Comparison of ENCODE assay signal across 10 mouse cellular contexts in genomic region chr1:58503134-58503533, GRCm38 (mm10). TPM values are rescaled to one million over a fixed set of nuclear protein-coding genes. Genes with fewer than 3 reads are reported as not detected.
A peak's percentile ranks its signal among the peaks of the same experiment; 100 is the strongest.
DNase-seq lines count a peak whose midpoint lies in the region; ATAC-seq and TF ChIP-seq lines count a peak whose summit lies in the region.
"Had no signal": no experiment of that assay in that cellular context is flagged by ENCODE, and none has a peak within 500 bp of the region (broad histone marks: within the 10 kb centered on the region; RNA-seq: fewer than 3 reads in every experiment).

No protein-coding gene starts in this region.

- no peak overlapping the region for H3K4me2 ChIP-seq in heart, embryonic 15.5 days
- peak overlapping the region; percentile 89; the same call in 1 of the 2 replicates for H3K4me2 ChIP-seq in forebrain, embryonic 15.5 days (replicated peaks)

- DNase-seq in heart, postnatal 36 days = no peak
- DNase-seq in G1E (ENCODE audit: low spot score) = no peak
- DNase-seq in left cerebral cortex, postnatal 4 days = no peak
- DNase-seq in frontal cortex, postnatal 36 days (ENCODE audit: low spot score in 2 of 2) = no peak
- DNase-seq in natural killer cell, adult 2 months (ENCODE audit: low spot score in 2 of 2) = no peak
- DNase-seq: layer of hippocampus, postnatal 36 days; thymus, postnatal 4 days had no signal

- TF ChIP-seq CTCF in G1E (IDR thresholded peaks at IDR 0.05; ENCODE audit: low read depth, low read length) = no peak

- peak overlapping the region; percentile 98; the same call in 1 of the 2 replicates for H3K4me3 ChIP-seq in heart, embryonic 15.5 days
- peak overlapping the region; percentile 86; the same call in 1 of the 2 replicates for H3K4me3 ChIP-seq in G1E (ENCODE audit: low read depth, low read length)
- peak overlapping the region; percentile 81; the same call in 1 of the 2 replicates for H3K4me3 ChIP-seq in forebrain, embryonic 15.5 days

- H3K9me3 ChIP-seq in heart, embryonic 15.5 days (replicated peaks) = peaks cover 21% of the 10 kb centered on the region
- peaks cover 26% of the 10 kb centered on the region for H3K9me3 ChIP-seq in G1E (replicated peaks)
- H3K9me3 ChIP-seq in forebrain, embryonic 15.5 days = peaks cover 13% of the 10 kb centered on the region; the same call in 1 of the 2 replicates

- H3K27ac ChIP-seq in heart, embryonic 15.5 days = no peak overlapping the region
- no peak overlapping the region for H3K27ac ChIP-seq in forebrain, embryonic 15.5 days (replicated peaks)

- intact Hi-C loops in heart, postnatal 36 days (cut with DNase I) = no loop called here
- intact Hi-C loops in left cerebral cortex, postnatal 4 days (cut with DNase I) = no loop called here

- ATAC-seq in heart, embryonic 15.5 days (replicated peaks; ENCODE audit: insufficient number of reproducible peaks, insufficient read depth, low FRiP score, low read depth) = no peak
- ATAC-seq in G1E (ENCODE audit: extremely low read depth, insufficient number of reproducible peaks, low FRiP score, poor library complexity, severe bottlenecking) = no peak
- no peak for ATAC-seq in forebrain, embryonic 15.5 days (replicated peaks)
- peak; percentile 75 for ATAC-seq in megakaryocyte-erythroid progenitor cell, adult 5-6 weeks (replicated peaks; ENCODE audit: low FRiP score, low TSS enrichment, poor library complexity, severe bottlenecking)

- peaks cover 14% of the 10 kb centered on the region for H3K4me1 ChIP-seq in heart, embryonic 15.5 days (replicated peaks)
- H3K4me1 ChIP-seq in G1E (ENCODE audit: insufficient read depth, low read depth, low read length) = peaks cover 20% of the 10 kb centered on the region
- peaks cover 19% of the 10 kb centered on the region for H3K4me1 ChIP-seq in forebrain, embryonic 15.5 days

- H3K9ac ChIP-seq in heart, embryonic 15.5 days = no peak overlapping the region
- no peak overlapping the region for H3K9ac ChIP-seq in forebrain, embryonic 15.5 days (replicated peaks)

- H3K36me3 ChIP-seq in heart, embryonic 15.5 days = peaks cover 39% of the 10 kb centered on the region
- H3K36me3 ChIP-seq in G1E (replicated peaks) = peaks cover 39% of the 10 kb centered on the region
- peaks cover 30% of the 10 kb centered on the region for H3K36me3 ChIP-seq in forebrain, embryonic 15.5 days

- H3K27me3 ChIP-seq in heart, embryonic 15.5 days = no peaks in the 10 kb centered on the region
- no peaks in the 10 kb centered on the region for H3K27me3 ChIP-seq in G1E (ENCODE audit: insufficient read depth, low read length)
- no peaks in the 10 kb centered on the region for H3K27me3 ChIP-seq in forebrain, embryonic 15.5 days

RNA-seq across cellular contexts. Expression of gene Orc2, which starts 1.8 kb away (rescaled TPM):
- 14.3 and 16.6 TPM in 2 replicates for polyA plus RNA-seq in heart, embryonic 15.5 days (2015; fragmentation: Nextera tagmentation; extraction: Ambion mirVana)
- 10 to 100 TPM; 10.7 to 11.2 TPM for total RNA-seq in heart, postnatal 36 days (2021)
- 99.0 and 116 TPM in 2 replicates for total RNA-seq in G1E (2014; fragmentation: Nextera tagmentation)
- total RNA-seq in G1E (2017) = 104 and 146 TPM in 2 replicates
- 29.2 and 30.0 TPM in 2 replicates for polyA plus RNA-seq in G1E (2012)
- 30.5 and 32.9 TPM in 2 replicates for polyA plus RNA-seq in forebrain, embryonic 15.5 days (2015; fragmentation: Nextera tagmentation; extraction: Ambion mirVana)
- total RNA-seq in megakaryocyte-erythroid progenitor cell, adult 5-6 weeks (2014; fragmentation: Nextera tagmentation) = 101 and 111 TPM in 2 replicates
- 138 and 155 TPM in 2 replicates for total RNA-seq in megakaryocyte-erythroid progenitor cell, adult 5-6 weeks (2017)
- total RNA-seq in left cerebral cortex, postnatal 4 days (2021) = 10 to 100 TPM; 20.9 to 23.7 TPM

RNA-seq across cellular contexts. Expression of gene Ppil3, which starts 57.8 kb away (rescaled TPM):
- polyA plus RNA-seq in heart, embryonic 15.5 days (2015; fragmentation: Nextera tagmentation; extraction: Ambion mirVana) = 28.7 and 34.7 TPM in 2 replicates
- 10 to 100 TPM; 13.8 to 17.0 TPM for total RNA-seq in heart, postnatal 36 days (2021)
- total RNA-seq in G1E (2014; fragmentation: Nextera tagmentation) (55.2 and 87.6 TPM in 2 replicates), G1E (2017) (106 TPM in 2 replicates)
- 8.8 and 8.9 TPM in 2 replicates for polyA plus RNA-seq in G1E (2012)
- polyA plus RNA-seq in forebrain, embryonic 15.5 days (2015; fragmentation: Nextera tagmentation; extraction: Ambion mirVana) = 49.2 and 53.0 TPM in 2 replicates
- total RNA-seq in megakaryocyte-erythroid progenitor cell, adult 5-6 weeks (2014; fragmentation: Nextera tagmentation) = 96.1 and 99.1 TPM in 2 replicates
- 86.2 and 94.3 TPM in 2 replicates for total RNA-seq in megakaryocyte-erythroid progenitor cell, adult 5-6 weeks (2017)
- 10 to 100 TPM; 38.8 to 39.5 TPM for total RNA-seq in left cerebral cortex, postnatal 4 days (2021)

RNA-seq across cellular contexts. Expression of gene Nif3l1, which starts 58.2 kb away (rescaled TPM):
- polyA plus RNA-seq in heart, embryonic 15.5 days (2015; fragmentation: Nextera tagmentation; extraction: Ambion mirVana) = 21.2 and 25.0 TPM in 2 replicates
- total RNA-seq in heart, postnatal 36 days (2021) = 10 to 100 TPM in 1 of 2 experiments, 1 to 10 TPM in 1; 10.0 to 12.6 TPM
- total RNA-seq in G1E (2014; fragmentation: Nextera tagmentation) (31.3 and 48.7 TPM in 2 replicates), G1E (2017) (37.3 and 69.5 TPM in 2 replicates)
- polyA plus RNA-seq in G1E (2012) = 4.4 and 10.1 TPM in 2 replicates
- polyA plus RNA-seq in forebrain, embryonic 15.5 days (2015; fragmentation: Nextera tagmentation; extraction: Ambion mirVana) = 63.4 and 65.4 TPM in 2 replicates
- total RNA-seq in megakaryocyte-erythroid progenitor cell, adult 5-6 weeks (2014; fragmentation: Nextera tagmentation) = 30.9 and 45.4 TPM in 2 replicates
- 56.8 and 79.4 TPM in 2 replicates for total RNA-seq in megakaryocyte-erythroid progenitor cell, adult 5-6 weeks (2017)
- total RNA-seq in left cerebral cortex, postnatal 4 days (2021) = 10 to 100 TPM; 27.3 to 32.4 TPM

Comparison
In these comparisons a context has a peak if more than half of its experiments do, and no peak if none do; other contexts are left out.
1. RNA of gene Orc2, which starts 1.8 kb away (total RNA-seq): 99.0 to 146 TPM in G1E and 101 to 155 TPM in megakaryocyte-erythroid progenitor cell, adult 5-6 weeks; 20.9 to 23.7 TPM in left cerebral cortex, postnatal 4 days and 10.7 to 11.2 TPM in heart, postnatal 36 days; every median in the first group is over 4 times any median in the second.
2. Peak in every context shown above with its lines, with median percentiles within 50 percentile points of each other: H3K4me3 ChIP-seq.